10 mouse cellular contexts compared by ENCODE assay signal in genomic region chr5:135851024-135851423, GRCm38 (mm10). TPM values are rescaled to one million over a fixed set of nuclear protein-coding genes. Genes with fewer than 3 reads are reported as not detected.
DNase-seq lines count a peak whose midpoint lies in the region.
"Had no signal": no experiment of that assay in that cellular context is flagged by ENCODE, and none has a peak within 500 bp of the region (broad histone marks: within the 10 kb centered on the region; RNA-seq: fewer than 3 reads in every experiment).

No protein-coding gene starts in this region.

- intact Hi-C loops in gastrocnemius, postnatal 14 days (cut with DNase I; ENCODE audit: low total_unique reads): no loop called here

- WGBS in midbrain, embryonic 10.5 days: 1% methylated on average over 15 of the region's 15 CpGs

- peaks cover 68% of the 10 kb centered on the region for H3K27me3 ChIP-seq in midbrain, embryonic 10.5 days (ENCODE audit: low read depth, poor library complexity, severe bottlenecking)

- H3K27ac ChIP-seq in midbrain, embryonic 10.5 days (replicated peaks): peak overlapping the region; percentile 84

- no peaks in the 10 kb centered on the region for H3K36me3 ChIP-seq in midbrain, embryonic 10.5 days

- H3K4me3 ChIP-seq in midbrain, embryonic 10.5 days: peak overlapping the region; percentile 48

- peaks cover 43% of the 10 kb centered on the region for H3K4me1 ChIP-seq in midbrain, embryonic 10.5 days

- peaks cover 4% of the 10 kb centered on the region; the same call in 1 of the 2 replicates for H3K9me3 ChIP-seq in midbrain, embryonic 10.5 days (replicated peaks)

- peak; percentile 42 for DNase-seq in adrenal gland, postnatal 10 days
- no peak for DNase-seq in adrenal gland, adult 18-20 months (ENCODE audit: low spot score in 2 of 2)
- DNase-seq in right cerebral cortex, postnatal 10 days (ENCODE audit: low spot score in 2 of 2): peak; percentile 61 to 67
- no peak for DNase-seq in right cerebral cortex, postnatal 36 days (ENCODE audit: low spot score in 2 of 2)
- peak; percentile 80 for DNase-seq in midbrain, embryonic 10.5 days (ENCODE audit: low spot score)
- DNase-seq in urinary bladder, postnatal 4 days (ENCODE audit: low spot score in 2 of 2): no peak
- no peak for DNase-seq in gastrocnemius, postnatal 14 days
- no peak for DNase-seq in layer of hippocampus, adult 9-11 months

RNA-seq across cellular contexts. Expression of gene Hspb1, which starts 36.7 kb away (rescaled TPM):
- 10 to 100 TPM; 68.2 to 90.0 TPM for total RNA-seq in adrenal gland, postnatal 10 days (2021)
- 1,000 to 10,000 TPM in 1 of 2 experiments, 100 to 1,000 TPM in 1; 220 to 1,206 TPM for total RNA-seq in adrenal gland, adult 18-20 months (2021)
- 7.8 and 8.5 TPM in 2 replicates for polyA plus RNA-seq in midbrain, embryonic 10.5 days (2016; fragmentation: Nextera tagmentation; extraction: Ambion mirVana)
- 100 to 1,000 TPM; 257 to 459 TPM for total RNA-seq in gastrocnemius, postnatal 14 days (2021)

RNA-seq across cellular contexts. Expression of gene Srrm3, which starts 44.3 kb away (rescaled TPM):
- 1 to 10 TPM; 2.5 to 4.3 TPM for total RNA-seq in adrenal gland, postnatal 10 days (2021)
- total RNA-seq in adrenal gland, adult 18-20 months (2021): 1 to 10 TPM; 2.6 to 4.2 TPM
- 14.0 and 26.1 TPM in 2 replicates for polyA plus RNA-seq in midbrain, embryonic 10.5 days (2016; fragmentation: Nextera tagmentation; extraction: Ambion mirVana)
- total RNA-seq in gastrocnemius, postnatal 14 days (2021): not detected
- total RNA-seq: common myeloid progenitor, adult 5-6 weeks had no signal
- polyA plus RNA-seq: liver, embryonic 16.5 days had no signal

Comparison
In these comparisons a context has a peak if more than half of its experiments do, and no peak if none do; other contexts are left out.
1. DNase-seq: peak in adrenal gland, postnatal 10 days (single experiment), right cerebral cortex, postnatal 10 days (2 of 2) and midbrain, embryonic 10.5 days (single experiment); none in adrenal gland, adult 18-20 months (0 of 2), right cerebral cortex, postnatal 36 days (0 of 2), urinary bladder, postnatal 4 days (0 of 2), gastrocnemius, postnatal 14 days (single experiment) and layer of hippocampus, adult 9-11 months (single experiment).